In genomic region chr8:12941161-12941926, GRCm38 (mm10) we compare ENCODE assay signal across 18 mouse cellular contexts.
A peak's percentile ranks its signal among the peaks of the same experiment; 100 is the strongest.
DNase-seq lines count a peak whose midpoint lies in the region; ATAC-seq and TF ChIP-seq lines count a peak whose summit lies in the region.
"Had no signal": no experiment of that assay in that cellular context is flagged by ENCODE, and none has a peak within 500 bp of the region (broad histone marks: within the 10 kb centered on the region; RNA-seq: fewer than 3 reads in every experiment).

No protein-coding gene starts in this region.

- ATAC-seq in hindbrain, embryonic 14.5 days (ENCODE audit: low FRiP score) = no peak
- ATAC-seq in intestine, postnatal 0 days = peak; percentile 71
- peak; percentile 46; the same call in 1 of the 2 replicates for ATAC-seq in stomach, embryonic 16.5 days (ENCODE audit: insufficient read depth, low FRiP score)
- ATAC-seq: forebrain, embryonic 13.5 days; forebrain, postnatal 0 days had no signal

- H3K27me3 ChIP-seq in hindbrain, embryonic 10.5 days (ENCODE audit: insufficient read depth, poor library complexity, severe bottlenecking) = no peaks in the 10 kb centered on the region
- no peaks in the 10 kb centered on the region for H3K27me3 ChIP-seq in hindbrain, embryonic 14.5 days (ENCODE audit: control insufficient read depth, insufficient read depth, low read length)
- no peaks in the 10 kb centered on the region for H3K27me3 ChIP-seq in thymus, adult 2 months (ENCODE audit: control insufficient read depth, insufficient read depth, low read length)
- H3K27me3 ChIP-seq in intestine, postnatal 0 days (replicated peaks; ENCODE audit: control insufficient read depth, insufficient read depth, low read length) = no peaks in the 10 kb centered on the region
- no peaks in the 10 kb centered on the region for H3K27me3 ChIP-seq in stomach, embryonic 16.5 days (ENCODE audit: control insufficient read depth, insufficient read depth, low read length)
- H3K27me3 ChIP-seq: forebrain, embryonic 13.5 days; heart, embryonic 13.5 days; hindbrain, embryonic 12.5 days had no signal

- no peak for TF ChIP-seq CTCF in thymus, adult 2 months (IDR thresholded peaks at IDR 0.05; ENCODE audit: borderline replicate concordance, control insufficient read depth, extremely low read depth, insufficient read depth, low read length, poor library complexity)
- TF ChIP-seq CTCF in intestine, postnatal 0 days (IDR thresholded peaks at IDR 0.05; ENCODE audit: low read depth) = no peak
- no peak for TF ChIP-seq CTCF in layer of hippocampus, adult 2 months (conservative IDR thresholded peaks at IDR 0.05)

- DNase-seq in hindbrain, embryonic 10.5 days (ENCODE audit: low spot score) = no peak
- DNase-seq in hindbrain, embryonic 14.5 days (ENCODE audit: low spot score) = no peak
- DNase-seq in thymus, postnatal 4 days = peak; percentile 8
- no peak for DNase-seq in thymus, adult 2 months
- DNase-seq in layer of hippocampus, adult 2 months (ENCODE audit: low spot score in 2 of 2) = no peak
- DNase-seq in right cerebral cortex, adult 18-20 months = no peak
- DNase-seq: adrenal gland, postnatal 10 days; cerebellum, adult 8-10 months; forebrain, postnatal 0 days; gastrocnemius, adult 2 months; gastrocnemius, postnatal 25 days; heart, adult 11 months; heart, postnatal 36 days had no signal

- H3K4me2 ChIP-seq in hindbrain, embryonic 14.5 days (replicated peaks) = no peak overlapping the region
- no peak overlapping the region for H3K4me2 ChIP-seq in intestine, postnatal 0 days (replicated peaks; ENCODE audit: low read depth)
- H3K4me2 ChIP-seq in stomach, embryonic 16.5 days (ENCODE audit: low read depth, low read length) = no peak overlapping the region
- H3K4me2 ChIP-seq: forebrain, embryonic 13.5 days; heart, embryonic 13.5 days; hindbrain, embryonic 12.5 days had no signal

- no peaks in the 10 kb centered on the region for H3K36me3 ChIP-seq in hindbrain, embryonic 10.5 days
- H3K36me3 ChIP-seq in hindbrain, embryonic 14.5 days (replicated peaks; ENCODE audit: control insufficient read depth, insufficient read depth) = no peaks in the 10 kb centered on the region
- H3K36me3 ChIP-seq in thymus, adult 2 months (ENCODE audit: control insufficient read depth, insufficient read depth, low read length) = no peaks in the 10 kb centered on the region
- H3K36me3 ChIP-seq in intestine, postnatal 0 days (ENCODE audit: control insufficient read depth, insufficient read depth) = no peaks in the 10 kb centered on the region
- no peaks in the 10 kb centered on the region for H3K36me3 ChIP-seq in stomach, embryonic 16.5 days (ENCODE audit: control insufficient read depth, insufficient read depth, low read length)
- H3K36me3 ChIP-seq: heart, embryonic 13.5 days; hindbrain, embryonic 12.5 days had no signal

- 83% methylated on average over 10 of the region's 10 CpGs for WGBS in hindbrain, embryonic 10.5 days
- 78% methylated on average over 10 of the region's 10 CpGs for WGBS in hindbrain, embryonic 14.5 days
- WGBS in thymus, adult 2 months = 95% methylated on average over 10 of the region's 10 CpGs
- 43% methylated on average over 10 of the region's 10 CpGs for WGBS in intestine, postnatal 0 days
- 59% methylated on average over 10 of the region's 10 CpGs for WGBS in stomach, embryonic 16.5 days

- no peak for TF ChIP-seq POLR2A in thymus, adult 2 months (IDR thresholded peaks at IDR 0.05; ENCODE audit: control insufficient read depth, extremely low read depth, insufficient read depth, low read length, poor library complexity)

- no peak overlapping the region; the same call in 1 of the 2 replicates for H3K9ac ChIP-seq in hindbrain, embryonic 14.5 days
- H3K9ac ChIP-seq in intestine, postnatal 0 days (ENCODE audit: low read depth, low read length) = no peak overlapping the region
- H3K9ac ChIP-seq in stomach, embryonic 16.5 days (ENCODE audit: low read length) = no peak overlapping the region
- H3K9ac ChIP-seq: forebrain, embryonic 13.5 days; forebrain, postnatal 0 days; heart, embryonic 13.5 days; hindbrain, embryonic 12.5 days had no signal

- no peak overlapping the region for H3K4me3 ChIP-seq in hindbrain, embryonic 10.5 days
- H3K4me3 ChIP-seq in hindbrain, embryonic 14.5 days (replicated peaks; ENCODE audit: low read length) = no peak overlapping the region
- no peak overlapping the region for H3K4me3 ChIP-seq in thymus, adult 2 months (ENCODE audit: control insufficient read depth, insufficient read depth, low read length)
- no peak overlapping the region for H3K4me3 ChIP-seq in intestine, postnatal 0 days (ENCODE audit: low read depth, low read length)
- H3K4me3 ChIP-seq in stomach, embryonic 16.5 days (replicated peaks; ENCODE audit: low read length) = no peak overlapping the region
- no peak overlapping the region for H3K4me3 ChIP-seq in layer of hippocampus, adult 2 months
- H3K4me3 ChIP-seq: forebrain, embryonic 13.5 days; gastrocnemius, adult 2 months; heart, embryonic 13.5 days; hindbrain, embryonic 12.5 days had no signal

- H3K4me1 ChIP-seq in hindbrain, embryonic 10.5 days (replicated peaks) = peaks cover 41% of the 10 kb centered on the region
- H3K4me1 ChIP-seq in hindbrain, embryonic 14.5 days (replicated peaks; ENCODE audit: control insufficient read depth, insufficient read depth, low read length) = no peaks in the 10 kb centered on the region
- H3K4me1 ChIP-seq in thymus, adult 2 months (replicated peaks; ENCODE audit: control insufficient read depth, insufficient read depth, low read length) = no peaks in the 10 kb centered on the region
- no peaks in the 10 kb centered on the region for H3K4me1 ChIP-seq in intestine, postnatal 0 days (replicated peaks; ENCODE audit: control insufficient read depth, insufficient read depth, low read length)
- H3K4me1 ChIP-seq in stomach, embryonic 16.5 days (ENCODE audit: control insufficient read depth, insufficient read depth, low read length) = peaks cover 12% of the 10 kb centered on the region; the same call in 1 of the 2 replicates

- H3K9me3 ChIP-seq in hindbrain, embryonic 10.5 days = no peaks in the 10 kb centered on the region
- no peaks in the 10 kb centered on the region for H3K9me3 ChIP-seq in hindbrain, embryonic 14.5 days (ENCODE audit: control insufficient read depth, low read length)
- no peaks in the 10 kb centered on the region for H3K9me3 ChIP-seq in intestine, postnatal 0 days (ENCODE audit: control insufficient read depth)
- H3K9me3 ChIP-seq in stomach, embryonic 16.5 days (replicated peaks; ENCODE audit: control insufficient read depth, low read length) = no peaks in the 10 kb centered on the region
- H3K9me3 ChIP-seq: forebrain, embryonic 13.5 days; heart, embryonic 13.5 days; hindbrain, embryonic 12.5 days had no signal

- 0 out of 2 replicates have a peak overlapping the region, but pooled peaks have one; percentile 35 for H3K27ac ChIP-seq in hindbrain, embryonic 10.5 days
- H3K27ac ChIP-seq in hindbrain, embryonic 14.5 days = no peak overlapping the region
- no peak overlapping the region for H3K27ac ChIP-seq in thymus, adult 2 months (ENCODE audit: control insufficient read depth, insufficient read depth, low read length)
- H3K27ac ChIP-seq in intestine, postnatal 0 days (ENCODE audit: low read depth, low read length) = peak overlapping the region; percentile 46
- H3K27ac ChIP-seq in stomach, embryonic 16.5 days (ENCODE audit: low read length) = peak overlapping the region; percentile 53; the same call in 1 of the 2 replicates
- H3K27ac ChIP-seq in layer of hippocampus, adult 2 months = no peak overlapping the region
- H3K27ac ChIP-seq: forebrain, embryonic 13.5 days; gastrocnemius, adult 2 months; heart, embryonic 13.5 days; hindbrain, embryonic 12.5 days had no signal

Comparison
In these comparisons a context has a peak if more than half of its experiments do, and no peak if none do; other contexts are left out.
1. H3K27ac ChIP-seq: peak in hindbrain, embryonic 10.5 days (single experiment), intestine, postnatal 0 days (single experiment) and stomach, embryonic 16.5 days (single experiment); none in hindbrain, embryonic 14.5 days (single experiment), thymus, adult 2 months (single experiment) and layer of hippocampus, adult 2 months (single experiment).